Mouse (Mus musculus) ovary, postnatal 10 days (tissue): ENCODE measurements around the gene Nt5c1b.
A peak's percentile ranks its signal among the peaks of the same experiment; 100 is the strongest.

ENCODE experiments used
- DNase-seq: peaks from one replicate; pipeline ENCODE4 v3.0.0; 2022; ENCODE audit warnings: low spot score

Gene Nt5c1b

DNA sequence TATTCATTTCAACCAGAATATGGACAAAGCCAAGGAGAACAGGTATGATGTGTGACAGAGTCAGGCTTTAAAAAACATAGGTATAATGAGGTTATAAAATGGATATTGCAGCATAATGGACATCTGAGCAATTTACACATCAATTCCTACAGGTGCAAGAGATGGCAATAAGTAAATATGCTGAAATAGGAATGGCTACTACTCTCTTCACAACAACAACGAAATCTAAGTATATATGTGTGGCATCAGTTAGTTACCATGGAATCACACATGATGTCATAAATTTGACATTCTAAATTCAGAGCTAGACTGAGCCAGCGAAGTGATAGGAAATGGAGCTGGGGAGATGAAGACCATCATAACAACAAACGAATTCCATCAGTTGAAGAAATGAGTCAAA is at the start of gene Nt5c1b:
Gene Nt5c1b (plus strand): TSS at position 301 of the 400 bp plus-strand sequence.
- DNase-seq: no peak

DNA sequence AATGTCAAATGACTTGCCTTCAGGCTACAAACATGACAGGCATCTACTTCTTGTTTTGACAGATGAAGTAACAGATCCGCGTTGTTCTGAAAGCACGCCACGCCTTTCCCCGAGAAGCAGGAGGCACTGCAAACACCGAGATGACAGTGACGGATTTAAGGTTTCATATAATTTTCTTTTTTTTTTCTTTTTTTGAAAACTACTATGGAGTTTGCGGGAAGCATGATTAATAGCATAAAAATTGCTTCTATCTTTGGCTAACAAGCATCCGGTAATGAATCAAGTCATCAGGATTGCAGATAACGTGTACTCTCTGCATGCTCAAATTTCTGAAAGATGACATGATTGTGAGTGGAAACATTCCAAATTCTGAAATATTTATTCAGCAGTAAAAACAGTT is 42.1 kb upstream of the Nt5c1b start:
- no peak for DNase-seq

DNA sequence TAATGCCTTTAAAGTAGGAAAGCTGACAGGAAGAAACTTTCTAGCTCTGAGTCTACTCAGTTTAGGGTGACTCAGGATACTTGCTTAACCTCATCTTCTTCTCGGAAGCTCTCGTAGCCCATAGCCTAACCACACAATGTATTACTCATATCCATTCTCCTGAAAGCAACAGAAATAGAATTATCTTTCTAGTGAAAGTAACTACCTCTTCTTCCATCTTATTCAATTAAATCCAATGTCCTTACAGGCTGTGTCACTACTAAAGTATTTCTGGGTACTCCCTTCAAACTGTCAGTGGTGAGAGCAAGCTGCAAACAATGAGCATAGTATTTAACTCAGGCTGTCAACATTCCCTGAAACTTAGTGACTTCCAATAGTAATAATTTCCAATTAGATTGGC is 40.3 kb upstream of the Nt5c1b start:
- no peak for DNase-seq

DNA sequence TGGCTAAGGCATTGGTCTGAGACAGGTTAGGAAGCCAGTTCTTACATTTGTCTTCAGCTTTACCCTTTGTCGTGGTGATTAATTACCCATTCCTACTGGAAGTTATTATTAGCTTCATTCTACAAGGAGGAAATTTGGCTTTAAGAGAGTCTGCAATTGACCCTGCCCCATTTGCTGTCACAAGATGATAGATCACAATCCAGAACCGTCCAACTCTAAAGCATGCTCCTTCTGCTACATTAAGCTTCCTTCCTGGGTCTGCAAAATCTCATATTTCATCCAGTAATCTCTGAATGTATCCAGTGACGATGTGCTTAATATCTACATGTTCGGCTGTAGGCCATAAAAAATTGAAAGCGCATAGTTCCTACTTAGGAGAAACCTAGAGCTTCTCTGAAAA is 29.2 kb upstream of the Nt5c1b start:
- DNase-seq: no peak

DNA sequence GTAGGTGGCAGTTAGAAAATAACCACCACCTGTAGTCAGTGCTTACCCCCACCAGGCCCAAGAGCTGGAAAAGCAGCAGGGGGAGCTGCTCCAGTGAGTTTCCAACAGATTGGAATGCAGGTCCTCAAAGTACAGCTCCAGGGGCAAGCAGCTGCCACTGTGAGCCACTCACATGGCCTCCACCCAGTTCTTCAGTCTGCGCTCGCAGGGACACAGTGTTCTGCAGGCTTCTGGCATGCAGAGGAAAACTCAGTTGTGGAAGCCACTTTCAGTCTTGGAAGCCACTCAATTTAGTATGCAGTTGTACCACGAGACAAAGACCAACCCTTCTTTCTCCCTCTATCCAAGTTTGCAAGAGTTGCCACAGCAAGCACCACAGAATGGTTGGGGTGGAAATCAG is 19.1 kb upstream of the Nt5c1b start:
- no peak for DNase-seq

DNA sequence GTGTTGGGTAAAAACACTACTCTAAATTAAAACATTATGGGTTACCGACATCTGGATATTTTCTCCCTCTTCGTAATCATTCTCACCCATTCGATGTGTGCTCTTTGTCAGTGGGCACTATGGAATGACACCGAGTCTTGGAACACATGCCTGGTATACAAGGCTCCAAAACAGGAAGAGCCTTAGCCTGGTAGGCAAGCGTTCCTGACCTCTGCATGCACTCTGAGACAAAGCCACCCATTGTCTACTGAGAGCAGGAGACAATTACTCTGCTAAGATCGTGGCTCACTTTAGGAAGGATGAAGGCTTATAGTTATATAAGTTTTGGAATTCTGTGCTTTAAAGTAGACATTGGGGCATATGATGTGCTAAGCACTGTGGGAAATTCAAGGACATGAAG is 12.0 kb upstream of the Nt5c1b start:
- DNase-seq: no peak

DNA sequence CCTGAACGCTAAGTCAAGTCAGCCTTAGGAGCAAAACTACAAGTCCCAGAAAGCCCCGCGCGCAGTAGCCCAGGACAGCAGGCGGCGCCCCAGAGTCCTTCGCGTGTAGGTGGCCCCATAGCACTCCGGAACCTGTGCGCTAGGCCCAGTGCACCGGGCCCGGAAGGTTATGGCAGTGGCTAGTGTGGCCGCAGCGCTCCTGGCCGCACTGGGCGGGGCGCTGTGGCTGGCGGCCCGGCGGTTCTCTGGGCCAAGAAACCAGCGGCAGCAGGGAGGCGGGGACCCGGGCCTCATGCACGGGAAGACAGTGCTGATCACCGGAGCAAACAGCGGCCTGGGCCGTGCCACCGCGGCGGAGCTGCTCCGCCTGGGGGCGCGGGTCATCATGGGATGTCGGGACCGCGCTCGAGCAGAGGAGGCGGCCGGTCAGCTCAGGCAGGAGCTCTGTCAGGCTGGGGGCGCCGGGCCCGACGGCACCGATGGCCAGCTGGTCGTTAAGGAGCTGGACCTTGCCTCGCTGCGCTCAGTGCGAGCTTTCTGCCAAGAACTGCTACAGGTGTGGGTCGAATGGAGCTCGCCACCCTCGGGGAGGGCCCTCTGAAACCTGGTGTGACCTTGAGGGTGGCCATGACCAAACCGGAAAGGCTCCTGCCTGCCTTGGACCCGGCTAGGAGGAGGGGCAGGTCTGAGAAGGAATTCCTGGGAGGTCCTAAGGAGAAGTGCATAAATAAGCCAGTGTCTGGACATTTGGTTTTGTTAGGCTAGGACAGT is 21.1 kb downstream of the Nt5c1b start, which contains the start of gene Rdh14:
Gene Rdh14 (plus strand): TSS at position 102 of the 771 bp plus-strand sequence.
- peak; percentile 89 for DNase-seq

DNA sequence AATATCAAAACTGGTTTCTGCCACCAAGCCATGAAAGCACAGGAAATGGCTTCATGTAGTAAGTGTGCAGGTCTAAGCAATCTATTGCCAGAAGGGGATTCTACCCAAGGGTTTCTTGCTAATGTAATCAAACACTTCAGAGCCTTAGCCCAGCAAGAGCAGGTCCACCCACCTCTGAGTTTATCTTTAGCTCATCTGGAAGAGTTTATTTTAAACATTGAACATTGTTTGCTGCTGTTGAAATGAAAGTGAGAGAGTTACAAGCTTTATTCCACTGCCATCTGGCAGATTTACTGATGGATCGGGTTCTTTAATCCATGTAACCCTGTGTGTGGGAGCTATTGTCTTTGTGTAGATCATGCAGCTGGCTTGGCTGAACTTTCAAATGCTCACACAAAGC is 31.0 kb downstream of the Nt5c1b start:
- DNase-seq: no peak

DNA sequence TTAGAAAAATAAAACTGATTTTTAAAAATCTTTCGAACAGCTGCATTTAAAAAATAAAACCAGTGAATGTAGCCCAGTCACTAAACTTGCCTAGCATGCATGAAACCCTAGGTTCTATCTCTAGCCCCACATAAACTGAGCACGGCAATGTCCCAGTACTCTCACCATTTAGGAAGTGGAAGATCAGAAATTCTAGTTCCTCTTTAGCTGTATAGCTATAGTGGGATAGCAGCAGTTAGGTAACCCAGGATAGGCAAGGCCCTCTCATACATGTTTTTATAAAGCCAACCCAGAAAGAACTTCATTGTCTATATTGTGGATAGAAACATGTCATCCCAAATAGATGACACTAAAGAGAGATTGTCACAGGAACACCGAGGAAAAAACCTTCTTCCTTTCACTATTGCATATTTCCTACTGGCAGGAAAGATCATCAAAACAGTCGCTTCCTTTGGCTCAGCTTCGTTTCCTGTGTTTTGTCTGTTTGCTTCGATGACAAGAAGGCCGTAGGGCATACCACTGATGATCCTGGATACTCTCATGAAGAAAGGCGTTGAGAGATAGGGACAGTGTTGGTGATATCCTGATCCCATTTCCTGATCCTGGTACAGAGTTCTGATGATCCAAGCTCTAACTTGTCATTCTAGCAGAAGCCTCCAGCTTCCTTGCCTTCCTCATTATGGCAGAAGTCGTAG is 32.8 kb downstream of the Nt5c1b start:
- DNase-seq: no peak

DNA sequence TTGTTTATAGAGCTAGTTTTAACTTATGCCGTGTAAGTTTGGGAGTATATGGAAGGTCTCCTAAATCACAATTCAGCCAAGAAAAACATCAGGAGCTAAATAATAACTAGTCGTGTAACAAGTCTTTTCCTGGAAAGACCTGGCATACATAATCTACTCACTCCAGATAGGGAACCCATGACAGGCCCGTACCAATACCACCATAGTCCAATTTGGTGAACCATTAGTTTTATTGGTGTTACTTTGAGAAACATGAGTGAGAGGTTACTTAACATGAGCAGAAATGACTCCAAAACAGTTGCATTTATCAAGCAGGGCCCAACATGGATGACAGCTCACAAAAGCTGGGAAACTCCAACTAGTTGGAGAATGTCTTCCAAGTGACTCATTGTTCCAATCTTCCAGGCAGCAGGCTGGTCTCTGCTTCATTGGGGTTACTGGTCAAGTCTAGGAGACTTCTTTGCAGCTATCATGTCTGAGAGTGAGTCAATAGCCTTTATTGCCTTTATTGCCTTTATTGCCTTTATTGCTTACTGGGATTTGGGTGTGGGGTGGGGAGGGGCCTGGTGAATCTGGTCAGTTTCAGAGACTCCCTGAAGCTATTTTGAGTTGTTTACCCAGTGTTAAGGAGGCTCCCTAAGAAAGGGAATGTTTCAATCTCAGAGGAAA is 40.9 kb downstream of the Nt5c1b start:
- DNase-seq: no peak

DNA sequence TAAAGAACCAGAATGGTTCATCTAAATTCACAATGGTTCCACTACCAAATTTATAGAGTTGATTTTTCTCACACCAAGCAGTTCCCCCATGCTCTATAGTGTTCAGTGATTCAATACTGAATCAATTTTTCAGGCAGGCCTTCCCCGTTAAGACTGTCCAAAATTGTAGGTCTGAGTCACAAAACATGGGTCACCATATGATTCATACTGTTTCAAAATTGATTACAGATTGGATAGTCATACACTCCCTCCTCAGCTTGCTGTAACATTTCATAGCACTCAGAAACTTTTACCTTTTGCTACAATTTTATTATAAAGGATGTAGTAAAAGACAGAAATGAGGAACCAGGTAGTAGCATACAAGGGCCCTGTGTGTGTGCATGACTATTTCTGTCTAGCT is 41.7 kb downstream of the Nt5c1b start:
- DNase-seq: no peak

DNA sequence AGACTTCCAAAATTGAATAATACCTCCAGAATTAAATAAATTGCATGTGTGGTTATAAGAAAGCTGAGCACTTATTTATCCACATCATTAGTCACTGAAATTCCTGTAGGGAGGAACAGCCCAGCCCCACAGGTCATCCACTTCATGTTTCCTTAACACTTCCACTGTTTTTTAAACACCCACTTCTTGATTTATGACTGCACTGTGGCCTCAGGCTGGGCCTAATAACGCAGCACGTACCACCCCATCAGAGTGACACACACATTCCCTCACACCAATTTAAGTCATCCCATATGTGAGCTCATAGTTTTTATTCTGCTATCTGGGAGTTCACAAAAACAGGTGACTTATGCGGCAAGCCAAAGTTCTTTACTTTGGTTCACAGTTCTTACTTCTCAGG is 52.6 kb downstream of the Nt5c1b start:
- no peak for DNase-seq

DNA sequence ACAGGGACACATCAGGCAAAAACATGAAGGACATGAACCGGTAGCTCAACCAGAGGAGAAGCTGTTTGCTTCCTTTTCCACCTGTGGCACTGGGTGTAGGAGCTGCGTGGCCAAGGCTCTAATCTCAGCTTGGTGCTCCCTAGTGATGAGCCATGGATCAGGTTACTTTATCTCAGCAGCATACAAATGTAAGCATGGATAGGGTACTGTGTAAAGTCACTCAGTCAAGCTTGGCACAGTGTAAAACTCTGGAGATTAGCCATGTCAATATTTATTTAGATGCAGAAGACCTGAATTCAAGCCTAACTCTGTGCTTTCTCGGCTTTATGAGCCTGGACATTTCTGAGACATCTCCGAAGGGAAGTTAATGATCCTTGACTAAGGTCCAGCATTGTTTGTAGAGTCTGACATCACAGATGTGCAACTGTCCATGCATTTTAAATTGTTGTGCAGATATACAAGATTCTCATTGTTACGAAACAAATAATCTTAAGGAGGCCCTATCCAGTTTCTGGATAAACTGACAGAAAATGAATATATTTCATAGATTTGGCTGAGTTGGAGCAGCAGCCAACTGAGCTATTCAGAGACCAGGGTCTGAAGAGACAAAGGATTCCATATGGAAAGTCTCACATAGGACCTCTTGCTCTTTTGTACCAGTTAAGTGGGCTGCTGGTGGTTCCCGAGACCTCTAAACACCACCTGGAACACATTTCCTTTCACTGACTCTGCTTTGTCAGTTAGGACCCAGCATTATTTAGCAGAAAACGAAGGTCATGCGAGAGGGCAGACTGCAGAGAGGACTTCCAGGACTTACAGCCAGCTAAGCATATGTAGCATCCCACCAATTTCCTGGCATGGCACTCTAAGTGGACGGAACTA is 56.5 kb downstream of the Nt5c1b start:
- no peak for DNase-seq

DNA sequence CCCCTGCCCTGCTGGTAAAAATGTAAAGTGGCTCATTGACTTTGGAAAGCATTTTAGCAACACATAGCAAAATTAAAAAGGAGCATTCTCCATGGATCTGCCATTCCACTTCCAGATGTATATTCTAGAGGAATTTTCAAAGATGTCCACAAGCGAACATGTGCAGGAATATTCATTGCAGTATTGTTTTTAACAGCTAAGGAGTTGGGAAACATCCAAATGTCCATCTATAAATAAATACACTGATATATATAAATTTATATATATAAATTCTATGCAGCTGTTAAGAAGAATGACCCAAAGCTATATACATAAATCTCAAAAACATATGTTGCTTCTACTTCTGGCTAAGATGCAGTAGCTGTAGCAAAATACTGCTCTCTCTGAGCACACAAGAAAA is 61.2 kb downstream of the Nt5c1b start:
- DNase-seq: no peak

DNA sequence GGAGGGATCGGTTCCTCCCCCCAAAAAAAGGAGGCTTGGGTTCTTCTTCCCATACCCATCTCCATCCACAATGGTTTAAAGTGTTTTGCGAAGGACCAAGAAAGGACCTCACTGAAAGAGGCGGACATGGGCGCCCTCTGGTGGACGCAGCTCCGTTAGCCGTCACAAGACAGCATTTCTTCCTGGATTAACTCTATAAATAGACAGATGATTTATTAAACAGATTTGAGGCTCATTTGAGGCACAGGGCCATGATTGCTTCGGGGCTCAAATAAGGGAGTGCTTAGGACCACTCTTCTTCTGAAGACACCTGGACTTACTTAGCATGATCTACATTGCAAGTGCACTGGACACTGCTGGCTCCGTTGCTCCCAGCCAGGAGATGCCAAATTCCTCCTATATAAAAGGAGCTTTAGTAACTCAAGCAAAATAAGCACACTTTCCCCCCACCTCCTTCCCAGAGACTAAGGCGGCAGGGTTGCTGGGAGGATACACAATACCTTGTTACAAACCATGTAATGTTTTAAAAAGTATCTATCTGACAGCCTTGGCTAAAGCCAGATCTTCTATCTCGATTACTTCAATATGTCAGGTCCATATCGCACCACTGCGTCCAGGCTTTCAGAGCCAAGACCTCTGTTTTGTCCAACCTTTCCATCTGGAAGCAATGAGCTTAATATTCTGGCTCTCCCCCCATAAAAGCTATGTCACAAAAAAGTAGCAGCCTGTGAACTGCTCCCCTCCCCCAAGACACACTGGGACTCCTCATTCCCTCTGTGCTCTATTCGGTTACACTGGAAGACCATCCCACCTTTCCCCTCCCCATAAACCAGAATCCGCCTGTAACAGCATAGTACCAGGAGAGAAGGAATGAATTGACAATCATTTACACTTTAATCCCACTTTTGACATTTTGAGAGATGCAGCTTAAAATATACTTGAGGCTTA is 68.6 kb downstream of the Nt5c1b start:
- peak; percentile 75 for DNase-seq
